Mouse (Mus musculus): Measurements from ENCODE around the gene Tdrkh. TPM values are rescaled to one million over a fixed set of nuclear protein-coding genes. Genes with fewer than 3 reads are reported as not detected.

Gene Tdrkh
- polyA plus RNA-seq, 1 experiment: not detected

DNA sequence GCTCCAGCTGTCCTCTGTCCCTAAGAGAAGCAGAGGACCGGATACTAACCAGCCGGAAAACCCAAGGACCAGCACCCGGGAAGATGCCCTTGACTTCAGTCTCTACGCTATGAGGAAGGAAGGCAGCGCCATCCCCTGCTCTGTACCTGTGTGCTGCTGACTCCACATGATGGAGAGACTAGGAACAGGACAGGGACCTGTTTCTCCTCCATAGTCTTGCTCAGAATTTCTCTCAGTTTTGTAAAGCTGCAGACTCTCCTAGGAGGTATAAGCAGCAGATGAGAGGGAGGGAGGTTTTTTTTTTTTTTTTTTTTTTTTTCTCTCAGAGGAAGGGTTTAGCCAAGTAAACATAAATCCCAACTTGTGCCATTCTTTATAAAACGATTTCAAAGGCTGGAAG, 14.9 kb upstream of the Tdrkh start, which contains the start of gene Lingo4:
TSS of gene Lingo4 (plus strand) at position 301 of the 400 bp plus-strand sequence.
- TF ChIP-seq CTCF (IDR thresholded peaks at IDR 0.05; ENCODE audit: insufficient read depth, low read depth, low read length) (no peak), POLR2A (IDR thresholded peaks at IDR 0.05; ENCODE audit: insufficient read depth, low read depth, low read length) (no peak)
- WGBS: 81% methylated on average over 6 of the region's 6 CpGs
- Histone ChIP-seq H3K27ac (ENCODE audit: insufficient read depth, low read depth, low read length) (no peak within 1 kb of the TSS), H3K4me3 (ENCODE audit: insufficient read depth, low read depth, low read length) (peak within 1 kb of the TSS; percentile 44), H3K4me1 (ENCODE audit: control insufficient read depth, insufficient read depth, low read length) (peaks cover 3% of the 10 kb centered on the region; the same call in 1 of the 2 replicates)

DNA sequence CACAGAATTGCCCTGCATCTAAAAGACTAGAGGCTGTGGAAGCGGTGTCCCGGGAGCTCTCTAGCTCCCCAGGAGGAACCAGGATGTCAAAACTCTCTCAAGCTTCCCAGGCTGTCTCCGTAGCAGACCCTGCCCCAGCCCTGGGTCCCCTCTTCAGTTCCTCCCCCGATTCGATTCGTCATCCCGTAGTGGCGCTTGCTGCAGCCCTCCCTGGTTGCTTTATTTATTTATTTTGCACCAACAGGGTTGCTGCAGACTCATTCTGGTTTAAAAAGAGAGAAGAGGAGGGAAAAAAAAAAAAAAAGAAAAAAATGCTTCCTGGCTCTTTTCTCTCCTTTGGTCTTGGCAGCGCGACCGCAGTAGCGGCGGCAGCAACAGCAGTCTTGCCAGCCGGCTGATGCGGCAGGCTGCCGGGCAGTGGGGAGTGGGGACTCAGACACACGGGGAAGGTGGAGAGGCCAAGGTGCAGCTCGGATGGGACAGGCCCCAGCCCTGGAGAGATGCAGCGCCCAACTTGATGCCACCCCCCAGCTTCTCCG, 14.1 kb upstream of the Tdrkh start:
- H3K27ac ChIP-seq (ENCODE audit: insufficient read depth, low read depth, low read length): no peak overlapping the region
- WGBS: 1% methylated on average over 20 of the region's 20 CpGs
- H3K4me3 ChIP-seq (ENCODE audit: insufficient read depth, low read depth, low read length): peak overlapping the region; percentile 44
- TF ChIP-seq CTCF (IDR thresholded peaks at IDR 0.05; ENCODE audit: insufficient read depth, low read depth, low read length): no peak
- no peak for TF ChIP-seq POLR2A (IDR thresholded peaks at IDR 0.05; ENCODE audit: insufficient read depth, low read depth, low read length)
- H3K4me1 ChIP-seq (ENCODE audit: control insufficient read depth, insufficient read depth, low read length): peaks cover 11% of the 10 kb centered on the region

DNA sequence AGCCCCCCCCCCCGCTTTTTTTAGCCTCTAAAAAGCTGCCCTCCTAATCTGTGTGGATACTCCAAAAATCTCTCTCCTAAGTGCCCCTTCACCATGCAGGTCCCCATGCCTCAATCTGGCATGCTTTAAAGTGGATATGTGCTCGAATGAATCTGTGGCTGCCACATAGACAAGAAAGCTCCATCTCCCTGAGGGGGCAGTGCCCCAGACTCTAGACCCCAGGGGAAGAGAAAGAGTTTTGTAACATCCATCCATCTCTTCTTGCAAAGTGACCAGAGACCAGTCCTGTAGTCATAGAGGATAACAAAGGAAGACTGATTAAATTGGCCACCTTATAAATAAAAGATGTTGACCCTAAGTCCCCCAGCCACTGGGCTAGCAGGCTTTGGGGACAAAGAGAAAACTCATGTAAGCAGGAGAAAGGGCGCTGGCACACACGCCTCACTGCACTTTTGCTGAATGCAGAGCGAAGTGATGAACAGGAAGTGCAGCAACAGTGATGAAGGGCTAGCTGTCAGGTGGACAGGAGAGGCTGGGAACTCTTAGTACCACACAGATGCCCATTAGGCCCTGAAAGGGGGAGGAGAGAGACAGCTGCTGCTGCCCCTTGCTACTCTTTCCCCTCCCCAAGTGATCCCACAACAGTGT, 13.3 kb upstream of the Tdrkh start:
- WGBS: 57% methylated on average over 5 of the region's 5 CpGs
- no peak overlapping the region for H3K27ac ChIP-seq (ENCODE audit: insufficient read depth, low read depth, low read length)
- TF ChIP-seq CTCF (IDR thresholded peaks at IDR 0.05; ENCODE audit: insufficient read depth, low read depth, low read length) (no peak), POLR2A (IDR thresholded peaks at IDR 0.05; ENCODE audit: insufficient read depth, low read depth, low read length) (no peak)
- H3K4me3 ChIP-seq (ENCODE audit: insufficient read depth, low read depth, low read length): 0 out of 2 replicates have a peak overlapping the region, but pooled peaks have one; percentile 44
- H3K4me1 ChIP-seq (ENCODE audit: control insufficient read depth, insufficient read depth, low read length): peaks cover 18% of the 10 kb centered on the region

DNA sequence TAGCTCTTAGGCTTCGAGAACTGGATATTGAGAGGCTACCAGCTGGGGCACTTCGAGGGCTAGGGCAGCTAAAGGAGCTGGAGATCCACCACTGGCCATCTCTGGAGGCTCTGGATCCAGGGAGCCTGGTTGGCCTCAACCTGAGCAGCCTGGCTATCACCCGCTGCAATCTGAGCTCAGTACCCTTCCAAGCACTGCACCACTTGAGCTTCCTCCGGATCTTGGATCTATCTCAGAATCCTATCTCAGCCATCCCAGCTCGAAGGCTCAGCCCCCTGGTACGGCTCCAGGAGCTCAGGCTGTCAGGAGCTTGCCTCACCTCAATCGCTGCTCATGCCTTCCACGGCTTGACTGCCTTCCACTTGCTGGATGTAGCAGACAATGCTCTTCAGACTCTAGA, 10.6 kb upstream of the Tdrkh start:
- no peak for TF ChIP-seq POLR2A (IDR thresholded peaks at IDR 0.05; ENCODE audit: insufficient read depth, low read depth, low read length)
- no peak for TF ChIP-seq CTCF (IDR thresholded peaks at IDR 0.05; ENCODE audit: insufficient read depth, low read depth, low read length)
- Histone ChIP-seq H3K4me3 (ENCODE audit: insufficient read depth, low read depth, low read length) (no peak overlapping the region), H3K27ac (ENCODE audit: insufficient read depth, low read depth, low read length) (no peak overlapping the region), H3K4me1 (ENCODE audit: control insufficient read depth, insufficient read depth, low read length) (peaks cover 20% of the 10 kb centered on the region)
- 86% methylated on average over 8 of the region's 8 CpGs for WGBS

DNA sequence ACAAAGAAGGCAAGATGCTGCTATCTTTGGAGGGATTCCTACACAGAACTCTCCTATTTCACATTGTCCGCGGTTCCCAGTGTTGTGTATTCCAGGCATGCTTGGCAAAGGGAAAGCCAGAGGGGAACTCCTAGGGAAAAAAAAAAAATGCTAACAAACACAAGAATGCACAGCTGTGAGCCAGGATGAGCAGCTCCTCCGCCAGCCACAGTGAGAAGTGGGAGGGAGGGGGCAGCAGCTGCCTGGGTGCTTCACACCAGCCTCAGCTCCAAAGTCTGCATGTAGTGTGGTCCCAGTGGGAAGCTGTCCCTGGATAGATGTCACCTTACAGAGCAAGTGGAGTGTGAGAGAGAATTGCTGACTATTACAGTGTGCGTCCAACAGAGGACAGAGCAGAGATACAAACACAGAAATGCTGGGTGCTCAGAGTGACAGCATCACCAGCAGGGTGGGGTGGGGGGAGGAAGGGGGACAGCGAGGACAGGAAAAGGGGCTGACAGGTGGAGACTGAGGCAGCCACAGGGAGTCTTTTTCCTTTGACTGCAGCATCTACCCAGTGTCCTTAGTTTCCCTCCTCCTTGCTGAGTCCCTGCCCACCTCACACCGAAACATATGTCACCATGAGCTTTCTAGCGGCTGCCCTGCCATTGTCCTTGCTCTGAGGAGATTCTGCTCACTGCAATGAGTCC, 8.6 kb upstream of the Tdrkh start:
- Histone ChIP-seq H3K27ac (ENCODE audit: insufficient read depth, low read depth, low read length) (no peak overlapping the region; the same call in 1 of the 2 replicates), H3K4me1 (ENCODE audit: control insufficient read depth, insufficient read depth, low read length) (peaks cover 17% of the 10 kb centered on the region), H3K4me3 (ENCODE audit: insufficient read depth, low read depth, low read length) (no peak overlapping the region)
- TF ChIP-seq POLR2A (IDR thresholded peaks at IDR 0.05; ENCODE audit: insufficient read depth, low read depth, low read length): no peak
- TF ChIP-seq CTCF (IDR thresholded peaks at IDR 0.05; ENCODE audit: insufficient read depth, low read depth, low read length): no peak
- WGBS: 12% methylated on average over 7 of the region's 7 CpGs

DNA sequence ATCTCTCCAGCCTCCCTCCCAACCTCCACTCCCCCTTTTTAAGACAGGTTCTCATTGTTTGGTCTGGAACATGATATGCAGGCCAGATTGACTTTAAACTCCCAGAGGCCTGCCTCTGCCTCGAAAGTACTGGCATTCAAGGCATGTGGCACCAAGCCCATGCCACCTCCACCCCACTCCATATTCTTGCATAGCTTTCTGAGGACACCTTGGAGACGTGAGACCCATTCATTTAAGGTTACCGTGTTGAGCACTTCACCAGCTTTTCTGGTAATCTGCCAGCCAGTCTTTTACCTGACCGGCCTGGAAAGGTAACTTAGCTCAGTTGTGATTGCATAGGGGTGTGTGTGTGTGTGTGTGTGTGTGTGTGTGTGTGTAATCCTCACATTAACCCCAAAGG, 7.5 kb upstream of the Tdrkh start:
- WGBS: 76% methylated on average over 4 of the region's 4 CpGs
- TF ChIP-seq CTCF (IDR thresholded peaks at IDR 0.05; ENCODE audit: insufficient read depth, low read depth, low read length) (no peak), POLR2A (IDR thresholded peaks at IDR 0.05; ENCODE audit: insufficient read depth, low read depth, low read length) (no peak)
- Histone ChIP-seq H3K4me3 (ENCODE audit: insufficient read depth, low read depth, low read length) (no peak overlapping the region), H3K4me1 (ENCODE audit: control insufficient read depth, insufficient read depth, low read length) (peaks cover 17% of the 10 kb centered on the region), H3K27ac (ENCODE audit: insufficient read depth, low read depth, low read length) (no peak overlapping the region)

DNA sequence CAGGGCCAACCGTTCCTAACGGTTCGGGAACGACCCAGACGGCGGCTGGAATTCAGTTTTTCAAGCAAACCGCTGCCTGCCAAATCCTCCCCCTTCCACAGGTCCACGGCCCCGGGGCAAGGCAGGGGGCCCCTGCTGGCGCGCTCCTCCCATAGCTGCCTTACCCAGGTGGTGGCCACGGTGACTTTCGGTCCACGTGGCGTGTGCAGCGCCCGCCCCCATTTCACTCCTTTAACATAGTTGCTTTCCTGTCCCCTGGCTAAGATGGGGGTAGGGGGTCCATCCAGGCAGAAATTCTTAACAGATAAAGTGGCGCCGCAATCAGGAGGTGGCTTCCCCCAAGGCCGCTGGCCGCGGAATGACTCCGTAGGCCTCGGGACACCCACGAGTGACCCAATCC, 543 bp upstream of the Tdrkh start:
- under 1% methylated on average over 25 of the region's 25 CpGs for WGBS
- H3K4me1 ChIP-seq (ENCODE audit: control insufficient read depth, insufficient read depth, low read length): 0 out of 2 replicates have a peak, but pooled peaks cover 3% of the 10 kb centered on the region
- H3K4me3 ChIP-seq (ENCODE audit: insufficient read depth, low read depth, low read length): peak overlapping the region; percentile 79
- no peak for TF ChIP-seq POLR2A (IDR thresholded peaks at IDR 0.05; ENCODE audit: insufficient read depth, low read depth, low read length)
- TF ChIP-seq CTCF (IDR thresholded peaks at IDR 0.05; ENCODE audit: insufficient read depth, low read depth, low read length): no peak
- peak overlapping the region; percentile 77 for H3K27ac ChIP-seq (ENCODE audit: insufficient read depth, low read depth, low read length)

DNA sequence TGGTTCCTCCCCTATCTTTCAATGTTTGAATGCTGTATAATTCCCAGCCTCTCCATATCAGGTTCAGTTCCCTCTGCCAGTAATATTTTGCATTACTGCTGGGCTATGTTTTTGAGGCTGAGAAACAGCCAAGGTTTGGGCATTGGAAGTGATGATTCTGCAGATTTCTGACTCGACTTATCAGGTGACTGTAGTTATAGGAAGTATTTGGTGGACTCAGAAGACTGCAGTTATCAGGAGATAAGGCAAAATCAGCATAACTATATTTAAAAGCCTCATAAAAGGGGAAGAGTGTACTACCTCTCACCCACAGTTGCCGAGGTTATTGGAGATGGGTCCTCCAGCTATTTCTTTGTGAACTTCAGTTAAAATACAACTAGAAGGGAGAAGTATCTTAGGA, 17.9 kb downstream of the Tdrkh start:
- Histone ChIP-seq H3K27ac (ENCODE audit: insufficient read depth, low read depth, low read length) (no peak overlapping the region), H3K4me1 (ENCODE audit: control insufficient read depth, insufficient read depth, low read length) (no peaks in the 10 kb centered on the region), H3K4me3 (ENCODE audit: insufficient read depth, low read depth, low read length) (no peak overlapping the region)
- 82% methylated on average over 2 of the region's 2 CpGs for WGBS
- TF ChIP-seq POLR2A (IDR thresholded peaks at IDR 0.05; ENCODE audit: insufficient read depth, low read depth, low read length) (no peak), CTCF (IDR thresholded peaks at IDR 0.05; ENCODE audit: insufficient read depth, low read depth, low read length) (no peak)

DNA sequence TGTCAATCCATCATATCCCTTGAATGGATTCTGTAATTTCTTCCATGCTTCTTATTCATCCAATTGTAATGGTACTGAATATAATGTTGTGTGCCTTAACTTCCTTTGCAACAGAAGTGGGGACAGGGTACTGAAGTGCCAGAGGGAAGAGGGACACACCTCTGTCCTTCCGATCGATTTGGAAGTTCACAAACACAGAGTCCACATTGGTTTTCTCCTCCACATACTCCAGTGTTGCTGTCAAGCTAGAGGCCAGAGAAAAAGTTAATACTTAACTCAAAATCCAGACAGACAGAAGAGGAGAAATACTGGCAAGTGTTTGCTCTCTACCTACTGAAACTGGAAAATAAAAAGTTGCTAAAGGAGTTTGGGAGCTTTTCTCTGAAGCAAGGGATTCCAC, 21.2 kb downstream of the Tdrkh start:
- H3K4me1 ChIP-seq (ENCODE audit: control insufficient read depth, insufficient read depth, low read length): no peaks in the 10 kb centered on the region
- H3K4me3 ChIP-seq (ENCODE audit: insufficient read depth, low read depth, low read length): no peak overlapping the region
- no peak overlapping the region for H3K27ac ChIP-seq (ENCODE audit: insufficient read depth, low read depth, low read length)
- TF ChIP-seq POLR2A (IDR thresholded peaks at IDR 0.05; ENCODE audit: insufficient read depth, low read depth, low read length): no peak
- no peak for TF ChIP-seq CTCF (IDR thresholded peaks at IDR 0.05; ENCODE audit: insufficient read depth, low read depth, low read length)
- WGBS: 90% methylated on average over 2 of the region's 2 CpGs

All from olfactory bulb, adult 2 months (tissue).